ENCODE assay signal across 32 mouse cellular contexts in genomic region chr11:88840292-88840691, GRCm38 (mm10). TPM values are rescaled to one million over a fixed set of nuclear protein-coding genes. Genes with fewer than 3 reads are reported as not detected.
DNase-seq lines count a peak whose midpoint lies in the region; ATAC-seq lines count a peak whose summit lies in the region.
"Had no signal": no experiment of that assay in that cellular context is flagged by ENCODE, and none has a peak within 500 bp of the region (broad histone marks: within the 10 kb centered on the region; RNA-seq: fewer than 3 reads in every experiment).

No protein-coding gene starts in this region.

- H3K4me3 ChIP-seq in heart, embryonic 13.5 days, result peak overlapping the region; percentile 30; the same call in 1 of the 2 replicates
- H3K4me3 ChIP-seq in brown adipose tissue, adult 24 weeks (ENCODE audit: insufficient read depth, low read depth, low read length), result no peak overlapping the region
- H3K4me3 ChIP-seq: forebrain, embryonic 13.5 days; hindbrain, embryonic 12.5 days; intestine, embryonic 15.5 days; kidney, embryonic 15.5 days; liver, embryonic 12.5 days; megakaryocyte, embryonic 14.5 days; midbrain, embryonic 12.5 days; myocyte; neural tube, embryonic 12.5 days had no signal

- intact Hi-C loops in heart, postnatal 25 days (cut with DNase I), result no loop called here

- ATAC-seq in heart, embryonic 13.5 days (ENCODE audit: extremely low read depth, insufficient number of reproducible peaks, low FRiP score, low TSS enrichment), result no peak
- ATAC-seq: activated CD4-positive, CD25-positive, alpha-beta regulatory T cell, adult 4 months; forebrain, embryonic 13.5 days; hindbrain, postnatal 0 days; intestine, embryonic 15.5 days; lung, postnatal 0 days had no signal

- peak overlapping the region; percentile 74 for H3K9ac ChIP-seq in heart, embryonic 13.5 days
- H3K9ac ChIP-seq: hindbrain, embryonic 12.5 days; intestine, embryonic 15.5 days; kidney, embryonic 15.5 days; liver, embryonic 12.5 days; midbrain, embryonic 12.5 days; neural tube, embryonic 12.5 days had no signal

- no peaks in the 10 kb centered on the region for H3K9me3 ChIP-seq in heart, embryonic 13.5 days
- H3K9me3 ChIP-seq: forebrain, embryonic 13.5 days; hindbrain, embryonic 12.5 days; intestine, embryonic 15.5 days; kidney, embryonic 15.5 days; liver, embryonic 12.5 days; megakaryocyte, embryonic 14.5 days; midbrain, embryonic 12.5 days; neural tube, embryonic 12.5 days had no signal

- peak overlapping the region; percentile 88 for H3K27ac ChIP-seq in heart, embryonic 13.5 days (replicated peaks)
- peak overlapping the region; percentile 81 for H3K27ac ChIP-seq in brown adipose tissue, adult 24 weeks (replicated peaks; ENCODE audit: low read depth, low read length)
- H3K27ac ChIP-seq: forebrain, embryonic 13.5 days; hindbrain, embryonic 12.5 days; hindbrain, postnatal 0 days; intestine, embryonic 15.5 days; kidney, embryonic 15.5 days; liver, embryonic 12.5 days; midbrain, embryonic 12.5 days; neural tube, embryonic 12.5 days had no signal

- peaks cover 63% of the 10 kb centered on the region for H3K4me1 ChIP-seq in heart, embryonic 13.5 days
- peaks cover 9% of the 10 kb centered on the region for H3K4me1 ChIP-seq in brown adipose tissue, adult 24 weeks (ENCODE audit: control insufficient read depth, insufficient read depth, insufficient read length, low read length)
- H3K4me1 ChIP-seq: hindbrain, embryonic 12.5 days; kidney, embryonic 15.5 days; midbrain, embryonic 12.5 days; neural tube, embryonic 12.5 days had no signal

- peaks cover 72% of the 10 kb centered on the region for H3K36me3 ChIP-seq in heart, embryonic 13.5 days

- DNase-seq in adrenal gland, postnatal 14 days, result peak; percentile 43
- DNase-seq in adrenal gland, adult 8-10 months, result no peak
- no peak for DNase-seq in heart, postnatal 25 days (ENCODE audit: low spot score)
- DNase-seq in kidney, adult 11 months, result peak; percentile 35
- no peak for DNase-seq in kidney, postnatal 4 days
- DNase-seq in right cerebral cortex, postnatal 4 days, result no peak
- DNase-seq: adrenal gland, adult 2 months; cerebellum, adult 11 months; cerebellum, adult 9-10 months; cerebellum, postnatal 36 days; gastrocnemius, postnatal 14 days; heart, postnatal 10 days; left cerebral cortex, postnatal 4 days; lung, adult 18-20 months; lung, postnatal 4 days; thymus, adult 2 months; thymus, postnatal 36 days had no signal

- WGBS in heart, embryonic 13.5 days, result 65% methylated on average over 8 of the region's 8 CpGs

- H3K4me2 ChIP-seq in heart, embryonic 13.5 days, result peak overlapping the region; percentile 60
- H3K4me2 ChIP-seq: forebrain, embryonic 13.5 days; hindbrain, embryonic 12.5 days; intestine, embryonic 15.5 days; kidney, embryonic 15.5 days; liver, embryonic 12.5 days; midbrain, embryonic 12.5 days; neural tube, embryonic 12.5 days had no signal

- no peaks in the 10 kb centered on the region for H3K27me3 ChIP-seq in heart, embryonic 13.5 days (replicated peaks)
- H3K27me3 ChIP-seq: CH12.LX; forebrain, embryonic 13.5 days; hindbrain, embryonic 12.5 days; intestine, embryonic 15.5 days; kidney, embryonic 15.5 days; liver, embryonic 12.5 days; megakaryocyte, embryonic 14.5 days; midbrain, embryonic 12.5 days; neural tube, embryonic 12.5 days had no signal

RNA-seq across cellular contexts. Expression of gene Akap1, which starts 24.1 kb away (rescaled TPM):
- total RNA-seq in adrenal gland, postnatal 14 days (2021), result 128 and 149 TPM in 2 replicates
- total RNA-seq in adrenal gland, adult 8-10 months (2022), result 100 to 1,000 TPM; 102 to 124 (median 117) TPM
- polyA plus RNA-seq in heart, embryonic 13.5 days (2015; fragmentation: Nextera tagmentation; extraction: Ambion mirVana), result 31.4 and 33.7 TPM in 2 replicates
- 100 to 1,000 TPM; 114 to 123 TPM for total RNA-seq in heart, postnatal 25 days (2021)
- polyA plus RNA-seq in brown adipose tissue, adult 24 weeks (2012; ENCODE audit: insufficient read depth, insufficient read length, missing spikeins), result 102 and 114 TPM in 2 replicates

Comparison
In these comparisons a context has a peak if more than half of its experiments do, and no peak if none do; other contexts are left out.
1. DNase-seq: peak in adrenal gland, postnatal 14 days (single experiment) and kidney, adult 11 months (single experiment); none in adrenal gland, adult 8-10 months (single experiment), heart, postnatal 25 days (single experiment), kidney, postnatal 4 days (0 of 2) and right cerebral cortex, postnatal 4 days (single experiment).